Mouse (Mus musculus): ENCODE results near the gene Lrp6. TPM values are rescaled to one million over a fixed set of nuclear protein-coding genes. Genes with fewer than 3 reads are reported as not detected.

Gene Lrp6
- polyA plus RNA-seq, 1 experiment from 2014 or later: 29.2 TPM

GRCm38 (mm10) chr6:134584616-134585015 lies 17.9 kb upstream of the Lrp6 start:
- Histone ChIP-seq H3K4me3 (ENCODE audit: low read depth, low read length) (no peak overlapping the region), H3K36me3 (ENCODE audit: control insufficient read depth, insufficient read depth, low read length) (no peaks in the 10 kb centered on the region), H3K27me3 (ENCODE audit: control insufficient read depth, insufficient read depth, low read length) (no peaks in the 10 kb centered on the region), H3K27ac (ENCODE audit: low read depth, low read length) (no peak overlapping the region), H3K4me2 (ENCODE audit: low read depth) (no peak overlapping the region), H3K9ac (ENCODE audit: low read length) (no peak overlapping the region), H3K4me1 (ENCODE audit: control insufficient read depth, insufficient read depth, low read length) (no peaks in the 10 kb centered on the region), H3K9me3 (ENCODE audit: control insufficient read depth, low read length) (no peaks in the 10 kb centered on the region)
- ATAC-seq (ENCODE audit: insufficient read depth, low FRiP score, low TSS enrichment) (no peak), DNase-seq (ENCODE audit: low spot score) (no peak)
- 93% methylated on average over 2 of the region's 2 CpGs for WGBS

GRCm38 (mm10) chr6:134582110-134582509 lies 15.3 kb upstream of the Lrp6 start:
- no peak overlapping the region for H3K4me2 ChIP-seq (ENCODE audit: low read depth)
- no peak overlapping the region for H3K9ac ChIP-seq (ENCODE audit: low read length)
- H3K36me3 ChIP-seq (ENCODE audit: control insufficient read depth, insufficient read depth, low read length): no peaks in the 10 kb centered on the region
- no peak overlapping the region for H3K4me3 ChIP-seq (ENCODE audit: low read depth, low read length)
- DNase-seq (ENCODE audit: low spot score) (no peak), ATAC-seq (ENCODE audit: insufficient read depth, low FRiP score, low TSS enrichment) (peak; percentile 35; the same call in 1 of the 2 replicates)
- no peaks in the 10 kb centered on the region for H3K9me3 ChIP-seq (ENCODE audit: control insufficient read depth, low read length)
- H3K27me3 ChIP-seq (ENCODE audit: control insufficient read depth, insufficient read depth, low read length): no peaks in the 10 kb centered on the region
- 52% methylated on average over 5 of the region's 5 CpGs for WGBS
- H3K27ac ChIP-seq (ENCODE audit: low read depth, low read length): no peak overlapping the region
- no peaks in the 10 kb centered on the region for H3K4me1 ChIP-seq (ENCODE audit: control insufficient read depth, insufficient read depth, low read length)

GRCm38 (mm10) chr6:134579506-134579905 lies 12.7 kb upstream of the Lrp6 start:
- no peak for ATAC-seq (ENCODE audit: insufficient read depth, low FRiP score, low TSS enrichment)
- DNase-seq (ENCODE audit: low spot score): no peak
- 91% methylated on average over 4 of the region's 4 CpGs for WGBS
- H3K27me3 ChIP-seq (ENCODE audit: control insufficient read depth, insufficient read depth, low read length): no peaks in the 10 kb centered on the region
- no peaks in the 10 kb centered on the region for H3K9me3 ChIP-seq (ENCODE audit: control insufficient read depth, low read length)
- H3K4me1 ChIP-seq (ENCODE audit: control insufficient read depth, insufficient read depth, low read length): no peaks in the 10 kb centered on the region
- no peak overlapping the region for H3K9ac ChIP-seq (ENCODE audit: low read length)
- H3K36me3 ChIP-seq (ENCODE audit: control insufficient read depth, insufficient read depth, low read length): no peaks in the 10 kb centered on the region
- H3K4me3 ChIP-seq (ENCODE audit: low read depth, low read length): no peak overlapping the region
- no peak overlapping the region for H3K4me2 ChIP-seq (ENCODE audit: low read depth)
- H3K27ac ChIP-seq (ENCODE audit: low read depth, low read length): no peak overlapping the region

DNA sequence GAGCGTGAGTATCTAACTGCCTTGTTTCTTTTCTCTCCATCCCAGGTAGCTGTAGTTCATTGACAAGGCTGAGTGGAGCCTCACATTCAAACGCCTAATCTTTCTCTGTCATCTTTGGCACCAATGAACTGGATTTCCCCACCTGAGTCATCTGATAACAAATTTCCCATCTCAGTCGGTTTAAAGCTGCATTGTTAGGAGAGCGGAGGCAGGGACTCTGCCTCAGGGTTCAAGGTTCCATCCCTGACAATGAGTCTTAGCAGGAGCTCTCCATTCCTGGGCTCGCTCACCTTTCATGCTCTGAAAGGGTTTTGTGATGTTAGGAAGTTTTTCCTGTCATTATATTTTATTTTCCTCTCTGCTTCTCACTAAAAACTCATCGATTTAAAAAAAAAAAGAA lies 11.3 kb upstream of the Lrp6 start:
- Histone ChIP-seq H3K36me3 (ENCODE audit: control insufficient read depth, insufficient read depth, low read length) (no peaks in the 10 kb centered on the region), H3K4me3 (ENCODE audit: low read depth, low read length) (no peak overlapping the region), H3K4me2 (ENCODE audit: low read depth) (no peak overlapping the region), H3K27me3 (ENCODE audit: control insufficient read depth, insufficient read depth, low read length) (no peaks in the 10 kb centered on the region), H3K4me1 (ENCODE audit: control insufficient read depth, insufficient read depth, low read length) (no peaks in the 10 kb centered on the region), H3K9me3 (ENCODE audit: control insufficient read depth, low read length) (no peaks in the 10 kb centered on the region), H3K27ac (ENCODE audit: low read depth, low read length) (no peak overlapping the region), H3K9ac (ENCODE audit: low read length) (no peak overlapping the region)
- DNase-seq (ENCODE audit: low spot score): no peak
- no peak for ATAC-seq (ENCODE audit: insufficient read depth, low FRiP score, low TSS enrichment)
- 67% methylated on average over 6 of the region's 6 CpGs for WGBS

DNA sequence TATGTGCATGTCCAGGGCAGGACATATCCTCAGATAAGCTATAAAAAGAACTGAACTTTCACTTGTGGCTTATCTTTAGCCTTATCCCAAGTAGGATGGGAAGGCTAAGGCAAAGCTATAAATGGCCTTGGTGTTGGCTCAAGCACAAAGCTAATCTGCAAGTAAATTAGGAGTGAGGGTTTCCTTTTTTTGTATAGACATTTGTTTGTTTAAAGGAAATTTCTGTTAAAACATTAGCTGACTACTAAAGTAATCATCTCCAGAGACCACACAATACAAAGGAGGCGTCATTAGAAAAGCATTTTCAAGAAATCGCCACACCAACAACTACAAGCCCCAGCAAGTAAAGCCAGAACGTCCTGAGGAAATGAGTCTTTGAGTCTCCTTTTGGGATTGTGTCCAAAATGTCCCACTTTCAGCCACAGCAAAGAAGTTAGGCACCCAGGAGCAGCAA lies 8.6 kb upstream of the Lrp6 start:
- no peak for ATAC-seq (ENCODE audit: insufficient read depth, low FRiP score, low TSS enrichment)
- H3K4me2 ChIP-seq (ENCODE audit: low read depth): no peak overlapping the region
- no peak overlapping the region for H3K9ac ChIP-seq (ENCODE audit: low read length)
- no peaks in the 10 kb centered on the region for H3K36me3 ChIP-seq (ENCODE audit: control insufficient read depth, insufficient read depth, low read length)
- no peak for DNase-seq (ENCODE audit: low spot score)
- no peak overlapping the region for H3K4me3 ChIP-seq (ENCODE audit: low read depth, low read length)
- H3K4me1 ChIP-seq (ENCODE audit: control insufficient read depth, insufficient read depth, low read length): no peaks in the 10 kb centered on the region
- no peak overlapping the region for H3K27ac ChIP-seq (ENCODE audit: low read depth, low read length)
- 90% methylated on average over 3 of the region's 3 CpGs for WGBS
- H3K9me3 ChIP-seq (ENCODE audit: control insufficient read depth, low read length): no peaks in the 10 kb centered on the region
- no peaks in the 10 kb centered on the region for H3K27me3 ChIP-seq (ENCODE audit: control insufficient read depth, insufficient read depth, low read length)

DNA sequence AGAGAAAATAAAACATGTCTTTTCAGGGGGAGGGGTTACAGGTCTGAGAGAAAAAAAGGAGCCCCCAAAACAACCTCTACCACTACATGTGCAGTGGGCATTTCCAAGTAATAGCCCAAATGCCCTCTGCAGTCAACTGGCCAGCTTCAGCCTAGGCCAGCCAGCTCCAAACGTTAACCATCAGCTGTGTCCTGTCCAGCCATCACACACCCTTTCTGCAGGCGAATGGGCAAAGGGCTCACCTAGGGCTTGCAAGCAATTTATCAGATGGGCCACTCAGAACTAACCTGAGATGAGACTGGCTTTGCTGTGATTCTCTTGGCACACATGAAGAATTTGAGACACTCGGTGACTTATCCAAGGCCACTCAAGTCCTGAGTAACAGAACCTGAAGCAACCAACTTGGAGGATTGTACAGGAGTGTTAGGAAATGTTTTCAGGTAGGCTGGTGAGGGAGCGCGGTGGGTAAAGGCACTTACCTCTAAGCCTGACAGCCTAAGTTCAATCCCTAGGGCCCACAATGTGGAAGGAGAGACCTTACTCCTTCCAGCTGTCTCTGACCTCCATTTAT lies 1.3 kb upstream of the Lrp6 start:
- WGBS: 73% methylated on average over 5 of the region's 5 CpGs
- H3K4me3 ChIP-seq (ENCODE audit: low read depth, low read length): no peak overlapping the region

DNA sequence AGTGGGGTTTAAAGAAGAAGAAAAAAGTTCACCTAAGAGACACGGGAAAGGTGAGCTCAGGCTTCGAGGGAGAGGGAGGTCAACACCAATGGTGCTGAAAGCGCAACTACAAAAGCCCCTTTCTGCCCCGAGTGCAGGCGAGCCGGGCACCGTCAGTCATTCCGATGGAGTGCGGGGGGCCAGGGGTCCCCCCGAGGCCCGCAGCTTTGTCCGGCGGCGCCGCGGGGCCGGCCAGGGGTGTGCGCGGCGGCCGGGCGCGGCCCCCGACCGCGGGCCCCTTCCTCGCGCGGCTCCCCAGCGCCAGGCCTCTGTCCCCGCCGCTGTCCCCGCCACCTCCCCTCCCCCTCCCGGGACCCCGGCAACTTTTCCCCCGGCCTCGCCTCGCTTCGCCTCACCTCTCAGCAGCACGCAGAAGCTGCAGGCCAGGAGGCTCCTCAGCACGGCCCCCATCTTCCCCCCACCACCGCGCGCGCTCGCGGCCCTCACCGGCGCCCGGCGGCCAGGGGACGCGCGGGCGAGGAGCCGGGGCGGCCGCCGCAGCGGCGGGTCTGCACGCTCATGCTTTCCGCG lies 432 bp downstream of the Lrp6 start:
- peak overlapping the region; percentile 98 for H3K9ac ChIP-seq (ENCODE audit: low read length)
- H3K36me3 ChIP-seq (ENCODE audit: control insufficient read depth, insufficient read depth, low read length): no peaks in the 10 kb centered on the region
- 0% methylated on average over 36 of the region's 64 CpGs for WGBS
- H3K9me3 ChIP-seq (ENCODE audit: control insufficient read depth, low read length): no peaks in the 10 kb centered on the region
- peak overlapping the region; percentile 95 for H3K4me3 ChIP-seq (ENCODE audit: low read depth, low read length)
- peak overlapping the region; percentile 99 for H3K27ac ChIP-seq (ENCODE audit: low read depth, low read length)
- H3K4me1 ChIP-seq (ENCODE audit: control insufficient read depth, insufficient read depth, low read length): peaks cover 14% of the 10 kb centered on the region; the same call in 1 of the 2 replicates
- peak overlapping the region; percentile 52 for H3K4me2 ChIP-seq (ENCODE audit: low read depth)
- no peaks in the 10 kb centered on the region for H3K27me3 ChIP-seq (ENCODE audit: control insufficient read depth, insufficient read depth, low read length)
- ATAC-seq (ENCODE audit: insufficient read depth, low FRiP score, low TSS enrichment): peak; percentile 65
- DNase-seq (ENCODE audit: low spot score): no peak

More for the DNA sequence above, 1.3 kb upstream of the Lrp6 start:
- DNase-seq (ENCODE audit: low spot score) (no peak), ATAC-seq (ENCODE audit: insufficient read depth, low FRiP score, low TSS enrichment) (no peak)
- H3K4me2 ChIP-seq (ENCODE audit: low read depth): no peak overlapping the region
- no peak overlapping the region for H3K9ac ChIP-seq (ENCODE audit: low read length)
- no peaks in the 10 kb centered on the region for H3K27me3 ChIP-seq (ENCODE audit: control insufficient read depth, insufficient read depth, low read length)
- H3K27ac ChIP-seq (ENCODE audit: low read depth, low read length): no peak overlapping the region
- H3K9me3 ChIP-seq (ENCODE audit: control insufficient read depth, low read length): no peaks in the 10 kb centered on the region
- peaks cover 14% of the 10 kb centered on the region; the same call in 1 of the 2 replicates for H3K4me1 ChIP-seq (ENCODE audit: control insufficient read depth, insufficient read depth, low read length)
- H3K36me3 ChIP-seq (ENCODE audit: control insufficient read depth, insufficient read depth, low read length): no peaks in the 10 kb centered on the region

GRCm38 (mm10) chr6:134565606-134566247 lies 1.0 kb downstream of the Lrp6 start:
- 3% methylated on average over 19 of the region's 19 CpGs for WGBS
- DNase-seq (ENCODE audit: low spot score): peak; percentile 24
- no peaks in the 10 kb centered on the region for H3K9me3 ChIP-seq (ENCODE audit: control insufficient read depth, low read length)

More at GRCm38 (mm10) chr6:134565606-134566247, 1.0 kb downstream of the Lrp6 start:
- peaks cover 14% of the 10 kb centered on the region; the same call in 1 of the 2 replicates for H3K4me1 ChIP-seq (ENCODE audit: control insufficient read depth, insufficient read depth, low read length)
- peak overlapping the region; percentile 95 for H3K4me3 ChIP-seq (ENCODE audit: low read depth, low read length)
- no peaks in the 10 kb centered on the region for H3K36me3 ChIP-seq (ENCODE audit: control insufficient read depth, insufficient read depth, low read length)
- H3K27ac ChIP-seq (ENCODE audit: low read depth, low read length): peak overlapping the region; percentile 99; the same call in 1 of the 2 replicates
- no peak for ATAC-seq (ENCODE audit: insufficient read depth, low FRiP score, low TSS enrichment)
- H3K9ac ChIP-seq (ENCODE audit: low read length): peak overlapping the region; percentile 98
- peak overlapping the region; percentile 52 for H3K4me2 ChIP-seq (ENCODE audit: low read depth)
- H3K27me3 ChIP-seq (ENCODE audit: control insufficient read depth, insufficient read depth, low read length): no peaks in the 10 kb centered on the region

All from neural tube, embryonic 11.5 days (tissue).